Mouse (Mus musculus) left cerebral cortex, postnatal 10 days (tissue): ENCODE data around the gene Mrpl4. TPM values are rescaled to one million over a fixed set of nuclear protein-coding genes. Genes with fewer than 3 reads are reported as not detected.

Experiments
- DNase-seq, 2 experiments: peaks; one replicate each; pipeline ENCODE4 v3.0.0; 2021 to 2022; ENCODE audit warnings: low spot score in 2 of 2, mixed read lengths in 1 of 2; ENCODE audit errors: extremely low spot score in 1 of 2
- intact Hi-C: fragments of 180-260 bp; cut with DNase I; formaldehyde crosslinking; loops from one replicate; pipeline ENCODE4 v1.15.1; 2025
- total RNA-seq, 2 experiments: library from RNA; stranded (reverse); gene quantifications; 2 replicates each; pipeline ENCODE4 v1.2.3; 2021

Gene Mrpl4
- 10 to 100 TPM; 53.3 to 56.0 TPM for total RNA-seq

- DNase-seq, result peak; percentile 88 to 93
- intact Hi-C loops, result loop anchor here (5.0 kb wide), 2 partner anchors 51 to 101 kb away; no protein-coding TSS in a partner anchor
Measured at GRCm38 (mm10) chr9:21002627-21003551, at the start of gene Mrpl4. Gene Mrpl4, plus strand, starts transcription at chr9:21002738.

GRCm38 (mm10) chr9:20956989-20957388 is 45.5 kb upstream of the Mrpl4 start:
- intact Hi-C loops, result no loop called here
- DNase-seq, result no peak

GRCm38 (mm10) chr9:20959430-20959938 is 43.1 kb upstream of the Mrpl4 start, which contains the start of gene Dnmt1:
Gene Dnmt1, minus strand, starts transcription at chr9:20959888.
- no peak for DNase-seq
- intact Hi-C loops, result no loop called here

GRCm38 (mm10) chr9:20961557-20961956 is 41.0 kb upstream of the Mrpl4 start:
- DNase-seq, result no peak
- intact Hi-C loops, result no loop called here

GRCm38 (mm10) chr9:20965606-20966005 is 36.9 kb upstream of the Mrpl4 start:
- DNase-seq, result no peak
- intact Hi-C loops, result no loop called here

- no peak for DNase-seq
- intact Hi-C loops, result no loop called here
Measured at GRCm38 (mm10) chr9:20966008-20966407, 36.5 kb upstream of the Mrpl4 start.

- DNase-seq, result no peak
- intact Hi-C loops, result no loop called here
Measured at GRCm38 (mm10) chr9:20966747-20967146, 35.8 kb upstream of the Mrpl4 start.

- no peak for DNase-seq
- intact Hi-C loops, result no loop called here
Measured at GRCm38 (mm10) chr9:20971751-20972140, 30.8 kb upstream of the Mrpl4 start.

- intact Hi-C loops, result no loop called here
- DNase-seq, result peak; percentile 59 to 67
Measured at GRCm38 (mm10) chr9:20972141-20972992, 30.2 kb upstream of the Mrpl4 start.

GRCm38 (mm10) chr9:20973001-20973681 is 29.4 kb upstream of the Mrpl4 start:
- intact Hi-C loops, result no loop called here
- DNase-seq, result no peak

- intact Hi-C loops, result no loop called here
- peak in 1 of 2 experiments; percentile 50 for DNase-seq
Measured at GRCm38 (mm10) chr9:20973682-20974075, 28.9 kb upstream of the Mrpl4 start.

GRCm38 (mm10) chr9:20975431-20976215 is 26.9 kb upstream of the Mrpl4 start:
- intact Hi-C loops, result no loop called here
- DNase-seq, result peak in 1 of 2 experiments; percentile 60

- intact Hi-C loops, result no loop called here
- peak; percentile 27 to 93 for DNase-seq
Measured at GRCm38 (mm10) chr9:20976216-20976960, 26.1 kb upstream of the Mrpl4 start, which contains the start of gene S1pr2. Gene S1pr2, minus strand, starts transcription at chr9:20976781.

- DNase-seq, result no peak
- intact Hi-C loops, result no loop called here
Measured at GRCm38 (mm10) chr9:20976961-20977689, 25.4 kb upstream of the Mrpl4 start.

- DNase-seq, result no peak
- intact Hi-C loops, result no loop called here
Measured at GRCm38 (mm10) chr9:20978409-20979095, 24.0 kb upstream of the Mrpl4 start.

GRCm38 (mm10) chr9:20979181-20979580 is 23.4 kb upstream of the Mrpl4 start:
- DNase-seq, result no peak
- intact Hi-C loops, result no loop called here
